Mouse (Mus musculus) adrenal gland (tissue): Measurements from ENCODE around the gene Coro1a.
"Not testable (repeated sequence)": the region's sequence is repeated elsewhere in the genome, so short reads cannot be mapped to it uniquely, and the experiment has no call there.

Experiments
- intact Hi-C: fragments of 180-260 bp; cut with DNase I; formaldehyde crosslinking; loops from one replicate; pipeline ENCODE4 v1.15.1; 2025
- long read RNA-seq, 2 experiments: library from polyadenylated mRNA; unstranded; transcript quantifications; one replicate each; pipeline ENCODE4 v2.0.0; 2020; ENCODE audit warnings: borderline replicate concordance in 1 of 2; ENCODE audit not compliant: insufficient replicate concordance in 1 of 2

Coro1a gene
- long read RNA-seq, experiment 1, transcript Coro1a-201 (11 exons, 1,660 nt), result major isoform, 23 of 26 reads
- long read RNA-seq, experiment 1, partial matches to known transcripts, result 1 of 26 reads
- long read RNA-seq, experiment 1, other reads (novel, unspliced or antisense), result 1 of 26 reads
- long read RNA-seq, experiment 2, transcript Coro1a-201 (11 exons, 1,660 nt), result major isoform, 9 of 10 reads
- long read RNA-seq, experiment 2, partial matches to known transcripts, result 0 of 10 reads
- long read RNA-seq, experiment 2, other reads (novel, unspliced or antisense), result 1 of 10 reads

DNA sequence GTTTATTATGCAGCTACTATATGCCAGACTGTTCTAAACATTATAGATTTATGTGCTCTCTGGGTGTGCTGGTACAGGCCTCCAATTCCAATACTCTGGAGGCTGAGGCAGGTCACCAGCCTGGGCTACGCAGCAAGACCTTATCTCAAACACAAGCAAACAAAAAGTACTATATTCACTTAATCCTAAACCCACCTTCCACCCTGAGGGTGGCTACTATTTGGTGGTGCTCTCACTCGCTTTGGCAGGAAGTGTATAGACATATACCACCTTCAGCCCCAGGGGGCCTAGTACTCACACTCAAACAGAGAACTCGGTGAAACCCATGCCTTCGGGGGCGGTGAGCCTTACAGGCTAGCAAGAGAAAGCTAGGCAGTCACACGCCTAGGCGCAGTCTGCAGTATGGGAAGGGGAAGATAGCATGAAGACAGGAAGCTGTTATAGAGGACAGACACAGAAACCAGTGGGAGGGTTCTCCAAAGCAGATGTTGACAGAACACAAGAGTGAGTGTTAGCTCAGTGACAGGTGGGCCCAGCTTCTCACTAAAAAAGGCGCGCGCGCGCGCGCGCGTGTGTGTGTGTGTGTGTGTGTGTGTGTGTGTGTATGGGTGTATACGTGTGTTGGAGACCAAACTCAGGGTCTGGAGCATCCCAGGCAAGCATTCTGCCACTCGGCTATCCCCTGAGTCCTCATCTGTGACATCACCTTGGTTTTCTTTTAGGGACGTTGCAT lies at the start of gene Coro1a:
Coro1a (minus strand) TSS at position 346 of the 733 bp plus-strand sequence.
- intact Hi-C loops, result no loop called here

DNA sequence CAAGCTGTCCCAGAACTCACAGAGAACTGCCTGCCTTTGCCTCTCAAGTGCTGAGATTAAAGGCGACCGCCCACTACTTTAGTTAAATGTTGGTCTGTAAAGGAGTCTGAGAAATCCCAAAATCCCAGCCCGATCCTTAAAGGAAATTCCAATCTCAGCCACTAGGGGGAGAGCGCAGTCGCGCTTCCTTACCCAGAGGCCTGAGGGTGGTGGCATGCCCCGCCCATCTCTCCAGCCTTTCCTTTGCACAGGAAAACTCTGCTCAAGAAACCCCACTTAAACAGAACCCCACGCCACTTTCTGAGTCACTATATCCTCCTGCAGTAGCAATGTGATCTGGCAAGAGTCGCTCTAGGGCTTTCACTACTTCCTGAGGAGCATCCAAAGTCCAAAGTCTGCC lies 47.3 kb upstream of the Coro1a start:
- intact Hi-C loops, result loop anchor here (10.0 kb wide), 1 partner anchor 350 kb away; no protein-coding TSS in a partner anchor

GRCm38 (mm10) chr7:126749582-126750343 lies 42.2 kb upstream of the Coro1a start:
- intact Hi-C loops, result loop anchor here (10.0 kb wide), 1 partner anchor 355 kb away; no protein-coding TSS in a partner anchor

DNA sequence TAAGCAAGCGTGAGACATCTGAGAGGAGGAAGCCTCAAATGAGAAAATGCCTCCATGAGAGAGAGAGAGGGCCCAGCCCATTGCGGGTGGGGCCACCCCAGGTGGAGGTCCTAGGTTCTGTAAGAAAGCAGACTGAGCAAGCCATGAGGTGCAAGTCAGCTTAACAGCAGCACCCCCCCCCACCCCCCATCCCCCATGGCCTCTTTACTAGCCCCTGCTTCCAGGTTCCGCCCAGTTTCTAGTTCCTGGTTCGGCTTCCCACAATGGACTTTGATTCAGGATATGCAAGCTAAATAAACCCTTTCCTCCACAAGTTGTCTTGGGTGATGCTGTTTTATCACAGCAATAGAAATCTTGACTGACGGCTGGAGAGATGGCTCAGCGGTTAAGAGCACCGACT lies 41.2 kb upstream of the Coro1a start:
- intact Hi-C loops, result no loop called here

DNA sequence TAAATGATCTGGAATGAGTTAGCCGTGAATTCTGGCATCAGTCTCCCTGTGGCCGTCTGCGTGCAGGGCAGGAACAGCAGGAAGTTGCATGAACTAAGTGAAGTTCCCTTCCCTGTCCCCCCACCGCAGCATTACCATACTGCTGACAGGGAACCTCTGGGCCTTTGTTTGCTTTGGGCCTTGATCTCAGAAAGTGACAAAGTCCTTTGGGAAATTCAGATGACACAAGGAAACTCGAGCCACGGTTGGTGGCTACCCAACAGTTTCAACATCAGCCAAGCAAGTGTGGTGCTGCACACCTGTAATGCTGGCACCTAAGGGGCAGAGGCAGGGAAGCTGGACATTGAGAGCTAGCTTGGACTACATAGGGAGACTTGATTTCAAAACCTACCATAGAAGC lies 39.2 kb upstream of the Coro1a start:
- intact Hi-C loops, result no loop called here

DNA sequence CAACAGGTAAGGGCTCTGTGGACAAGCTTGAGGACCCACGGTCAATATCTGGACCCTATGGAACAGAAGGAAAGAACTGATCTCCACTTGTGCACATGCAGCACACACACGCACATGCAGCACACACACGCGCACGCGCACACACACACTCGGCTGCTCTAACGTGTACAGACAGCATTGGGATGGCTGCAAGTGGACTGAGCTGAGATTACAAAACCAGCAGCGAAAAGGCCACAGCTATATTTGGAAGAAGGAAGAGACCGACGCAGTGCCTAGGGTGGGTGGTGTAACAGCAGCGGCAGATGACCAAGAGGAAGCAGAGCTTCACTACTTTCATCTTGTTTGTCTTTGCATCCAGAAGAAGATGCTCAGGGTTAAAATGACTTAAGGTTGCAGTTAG lies 38.5 kb upstream of the Coro1a start:
- intact Hi-C loops, result no loop called here

DNA sequence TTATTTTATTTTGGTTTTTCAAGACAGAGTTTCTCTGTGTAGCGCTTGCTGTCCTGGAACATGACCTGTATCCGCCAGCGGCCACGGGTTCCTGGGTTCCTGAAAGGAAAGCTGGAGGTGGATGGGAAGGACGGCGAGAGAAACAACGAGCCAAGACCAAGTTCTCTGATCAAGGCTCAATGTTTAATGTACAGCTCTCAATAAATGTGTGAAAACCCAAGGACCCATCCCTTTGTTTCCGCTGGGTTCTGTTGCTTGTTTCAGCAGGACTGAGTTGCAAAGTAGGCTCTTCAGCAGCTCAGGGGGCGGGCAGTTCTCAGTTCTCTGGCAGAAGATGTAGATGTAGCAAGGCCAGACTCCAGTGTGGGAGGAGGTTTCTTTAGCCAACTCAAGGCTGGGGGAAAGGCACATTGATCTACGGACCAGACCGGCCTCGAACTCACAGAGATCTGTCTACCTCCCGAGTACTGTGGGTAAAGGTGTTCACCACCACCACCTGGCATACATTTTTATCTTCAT lies 34.4 kb upstream of the Coro1a start:
- intact Hi-C loops, result no loop called here

DNA sequence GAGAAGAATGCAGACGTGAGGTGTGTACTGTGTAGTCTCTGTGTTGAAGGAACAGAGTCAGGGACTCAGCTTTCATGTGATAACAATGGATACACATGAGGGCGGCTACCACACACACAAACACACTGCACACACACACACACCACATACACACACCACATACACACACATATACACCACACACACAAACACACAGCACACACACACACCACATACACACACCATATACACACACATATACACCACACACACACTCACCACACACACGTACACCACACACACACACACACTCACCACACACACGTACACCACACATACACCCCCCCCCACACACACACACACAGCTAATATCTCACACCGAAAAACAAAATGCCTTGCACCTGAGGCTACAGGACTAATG lies 33.9 kb upstream of the Coro1a start:
- intact Hi-C loops, result no loop called here

GRCm38 (mm10) chr7:126740977-126741376 lies 33.4 kb upstream of the Coro1a start:
- intact Hi-C loops, result no loop called here

DNA sequence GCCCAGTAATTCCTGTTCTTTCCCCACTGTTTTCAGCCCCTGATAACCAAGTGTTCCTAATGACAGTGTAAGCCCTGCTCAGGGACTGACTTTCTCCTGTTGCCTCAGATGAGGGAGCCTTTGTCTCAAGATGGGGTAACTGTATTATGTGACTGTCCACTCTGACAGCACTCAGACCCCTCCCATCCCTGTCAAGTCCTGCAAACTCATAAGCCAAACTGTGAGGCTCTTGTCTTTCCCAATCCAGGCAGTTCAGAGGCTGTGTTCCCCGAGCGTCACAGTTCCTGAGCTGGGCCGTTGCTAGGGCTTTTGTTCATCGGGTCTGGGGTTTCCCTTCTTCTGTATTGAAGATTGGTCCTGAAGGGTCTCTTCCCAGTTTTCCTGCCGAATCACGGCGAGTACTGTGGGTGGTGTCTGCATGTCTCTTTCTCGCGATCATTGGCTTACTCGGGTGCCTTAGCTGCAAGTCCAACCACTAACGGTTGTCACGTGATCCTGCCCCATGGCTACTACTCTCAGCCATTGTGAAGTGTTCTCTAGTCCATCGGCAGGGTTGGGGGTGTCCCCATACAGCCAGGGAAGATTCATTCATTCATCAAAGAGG lies 32.6 kb upstream of the Coro1a start:
- intact Hi-C loops, result no loop called here

- intact Hi-C loops, result no loop called here
These were observed 32.0 kb upstream of the Coro1a start for GRCm38 (mm10) chr7:126739551-126739950.

GRCm38 (mm10) chr7:126736122-126736521 lies 28.5 kb upstream of the Coro1a start:
- intact Hi-C loops, result no loop called here

DNA sequence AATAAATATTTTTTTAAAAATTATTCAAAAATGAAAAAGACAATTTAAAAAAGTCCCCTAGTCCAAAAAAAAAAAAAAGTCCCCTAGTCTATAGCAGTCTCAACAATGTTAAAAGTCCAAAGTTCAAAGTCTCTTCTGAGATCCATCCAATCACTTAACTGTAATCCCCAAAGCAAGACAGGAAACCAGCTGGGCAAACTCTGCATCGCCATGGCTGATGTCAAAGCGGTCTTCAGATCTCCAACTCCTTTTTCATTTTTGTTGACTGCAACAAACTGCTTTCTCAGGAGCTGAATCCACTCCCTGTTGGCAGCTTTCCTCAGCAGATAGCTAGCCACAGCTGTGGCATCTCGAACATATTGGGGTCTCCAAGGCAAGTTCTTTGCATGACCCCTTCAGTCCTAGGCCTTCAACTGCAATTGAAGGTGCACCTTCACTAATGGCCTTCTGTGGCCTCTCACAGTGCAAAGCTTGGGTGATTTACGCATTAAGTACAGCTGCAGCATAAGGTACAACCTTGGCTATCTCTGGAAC lies 22.7 kb upstream of the Coro1a start:
- intact Hi-C loops, result not testable (repeated sequence)

- intact Hi-C loops, result no loop called here
These were observed 18.1 kb upstream of the Coro1a start for GRCm38 (mm10) chr7:126725667-126726066.

DNA sequence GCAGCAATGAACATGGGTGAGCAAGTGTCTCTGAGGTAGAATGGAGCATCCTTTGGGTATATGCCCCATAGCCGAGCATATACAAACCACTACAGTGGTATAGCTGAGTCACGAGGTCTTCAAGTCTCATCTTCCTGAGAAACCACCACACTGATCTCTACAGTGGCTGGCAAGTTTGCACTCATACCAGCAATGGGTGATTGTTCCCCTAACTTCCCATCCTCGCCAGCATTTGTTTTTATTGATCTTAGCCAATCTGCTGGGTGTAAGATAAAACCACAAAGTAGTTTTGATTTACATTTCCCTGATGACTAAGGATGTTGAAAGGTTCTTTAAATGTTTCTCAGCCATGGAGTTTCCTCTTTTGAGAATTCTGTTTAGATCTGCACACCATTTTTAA lies 17.5 kb upstream of the Coro1a start:
- intact Hi-C loops, result no loop called here

DNA sequence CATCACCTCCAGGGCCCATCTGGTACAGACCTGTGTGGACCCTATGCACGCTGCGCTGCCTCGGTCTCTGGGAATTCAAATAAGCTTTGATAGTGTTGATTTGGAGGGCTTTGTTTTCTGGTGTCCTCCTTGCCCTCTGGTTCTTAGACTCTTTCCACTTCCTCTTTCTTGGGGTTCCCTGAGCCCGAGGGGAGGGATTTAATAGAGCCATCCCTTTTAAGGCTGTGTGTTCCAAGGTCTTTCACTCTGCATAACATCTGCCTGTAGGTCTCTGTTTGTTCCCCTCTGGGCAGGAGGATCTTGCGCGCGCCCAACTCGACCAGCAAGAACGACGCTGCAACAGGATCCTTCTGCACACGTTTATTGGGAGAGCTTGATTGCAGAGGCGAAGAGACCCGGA lies 14.0 kb upstream of the Coro1a start:
- intact Hi-C loops, result no loop called here

DNA sequence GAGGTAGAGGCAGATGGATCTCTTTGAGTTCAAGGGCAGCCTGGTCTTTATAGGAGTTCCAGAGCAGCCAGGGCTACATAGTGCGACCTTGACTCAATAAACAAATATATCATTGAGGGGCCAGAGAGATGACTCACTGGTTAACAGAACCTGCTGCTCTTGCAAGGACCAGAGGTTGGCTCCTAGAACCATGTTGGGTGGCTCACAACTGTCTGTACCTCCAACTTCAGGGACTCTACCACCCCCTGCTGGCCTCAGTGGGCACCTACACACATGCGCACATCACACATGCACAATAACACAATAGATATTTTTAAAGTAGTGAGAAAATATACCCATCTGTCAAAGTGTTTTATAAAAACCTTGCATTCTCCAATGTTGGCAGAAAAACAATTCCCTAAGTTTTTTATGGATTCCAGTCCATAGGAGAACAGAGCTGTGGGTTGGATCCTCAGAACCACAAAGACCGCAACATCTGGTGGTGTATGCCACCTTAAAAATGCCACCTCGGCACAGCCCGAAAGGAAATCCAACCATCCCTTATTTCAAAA lies 11.3 kb upstream of the Coro1a start:
- intact Hi-C loops, result no loop called here

DNA sequence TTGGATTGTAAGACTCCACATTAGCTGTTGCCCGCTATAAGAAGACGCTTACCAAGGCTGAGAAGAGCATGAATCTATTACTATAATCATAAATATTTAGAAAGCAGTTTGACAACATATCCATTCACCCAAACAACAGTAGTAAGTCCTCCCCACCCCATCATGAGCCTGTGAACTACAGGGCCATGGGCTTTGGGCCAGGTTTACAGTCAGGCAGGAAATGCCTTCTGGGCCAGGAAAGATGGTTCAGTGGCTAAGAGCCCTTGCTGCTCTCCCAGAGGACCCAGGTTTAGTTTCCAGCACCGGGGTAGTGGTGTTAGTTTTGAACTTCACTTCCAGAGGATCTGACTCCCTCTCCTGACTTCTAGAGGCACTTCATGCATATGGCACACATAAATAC lies 10.0 kb upstream of the Coro1a start:
- intact Hi-C loops, result no loop called here

DNA sequence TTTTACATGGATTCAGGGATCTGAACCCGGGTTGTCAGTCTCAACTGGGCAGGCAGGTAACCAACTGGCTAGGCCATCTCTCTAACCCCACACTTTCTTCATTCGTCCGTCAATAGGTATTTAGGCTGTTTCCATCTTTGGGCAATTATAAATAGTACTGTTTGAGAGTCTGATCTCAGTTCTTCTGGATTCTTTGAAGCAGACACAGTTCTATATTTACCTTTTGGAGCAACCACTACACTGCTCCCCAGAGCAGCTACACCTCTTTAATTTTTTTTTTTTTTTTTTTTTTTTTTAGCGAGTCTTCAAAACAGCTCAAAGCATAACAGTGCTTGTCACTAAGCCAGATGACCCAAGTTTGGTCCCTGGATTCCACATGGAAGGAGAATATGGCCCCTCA lies 8.1 kb upstream of the Coro1a start:
- intact Hi-C loops, result no loop called here

DNA sequence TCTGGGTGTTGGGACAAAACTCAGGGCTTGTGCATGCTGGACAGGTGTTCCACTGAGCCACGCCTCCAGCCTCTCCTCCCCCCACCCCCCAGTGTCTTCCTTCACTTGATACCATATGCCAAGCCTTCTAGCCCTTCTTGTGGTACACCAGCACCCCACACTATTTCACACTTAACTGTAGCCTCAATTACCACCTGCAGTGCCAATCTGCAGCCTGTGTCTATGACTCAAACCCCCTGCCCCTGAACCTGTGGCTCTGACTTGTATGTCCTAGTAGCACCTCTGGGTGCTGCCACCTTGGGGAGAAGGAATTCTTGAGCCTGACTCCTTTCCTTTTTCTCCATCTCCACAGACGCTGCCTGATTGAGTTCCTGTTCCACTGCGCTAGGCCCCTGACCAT lies 4.3 kb upstream of the Coro1a start:
- intact Hi-C loops, result no loop called here

DNA sequence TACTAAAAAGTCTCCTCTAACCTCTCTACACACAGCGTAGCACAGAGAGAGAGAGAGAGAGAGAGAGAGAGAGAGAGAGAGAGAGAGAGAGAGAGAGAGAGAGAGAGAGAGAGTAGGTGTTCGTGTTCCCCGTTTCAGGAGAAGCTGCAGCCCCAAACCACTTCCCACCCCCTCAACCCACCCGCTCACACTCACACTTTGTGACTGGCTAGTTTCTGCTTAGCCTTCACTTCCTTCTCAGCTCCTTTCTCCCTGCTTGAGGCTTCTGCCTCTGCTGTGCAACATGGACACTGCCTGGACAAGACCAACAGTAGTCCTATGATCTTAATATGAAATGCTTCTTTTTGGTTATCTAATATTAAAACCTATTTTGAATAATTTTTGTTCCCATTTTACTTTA lies 2.7 kb upstream of the Coro1a start:
- intact Hi-C loops, result no loop called here
